Mouse (Mus musculus) embryonic facial prominence, embryonic 14.5 days (tissue): ENCODE measurements at regions not wholly inside any gene's neighbourhood (a gene's known extent, or its start where the extent isn't known, plus 50 kb on each side); places are given as distances from the start of the nearest gene placed in this dataset.

ENCODE experiments used
- ATAC-seq: fragments of 200-750 bp; cut with Nextera tagmentation; 2 replicates; pipeline ENCODE4 v1.8.0; 2017; ENCODE audit warnings: low read depth, moderate number of reproducible peaks, moderate TSS enrichment
- DNase-seq: peaks from one replicate; pipeline ENCODE4 v3.0.0-alpha.2; 2015; ENCODE audit warnings: low spot score
- H3K27ac ChIP-seq: fragments of 300-500 bp; sonication (generic); replicated peaks from 2 replicates; pipeline ENCODE4 v1.5.1; 2014; ENCODE audit warnings: low read depth, mild to moderate bottlenecking, low read length, moderate library complexity
- H3K27me3 ChIP-seq: fragments of 300-500 bp; sonication (generic); replicated peaks from 2 replicates; pipeline ENCODE4 v1.6.1; 2014; ENCODE audit warnings: low read length; ENCODE audit not compliant: control insufficient read depth, insufficient read depth
- H3K36me3 ChIP-seq: fragments of 300-500 bp; sonication (generic); 2 replicates; pipeline ENCODE4 v1.6.1; 2014; ENCODE audit warnings: low read length, mixed read lengths; ENCODE audit not compliant: control insufficient read depth, insufficient read depth
- H3K4me1 ChIP-seq: fragments of 300-500 bp; sonication (generic); 2 replicates; pipeline ENCODE4 v1.6.1; 2014; ENCODE audit warnings: antibody characterized with exemption, low read length; ENCODE audit not compliant: control insufficient read depth, insufficient read depth
- H3K4me2 ChIP-seq: fragments of 300-500 bp; sonication (generic); 2 replicates; pipeline ENCODE4 v1.6.1; 2014; ENCODE audit warnings: low read depth, mild to moderate bottlenecking, low read length, moderate library complexity, mixed read lengths
- H3K4me3 ChIP-seq: fragments of 300-500 bp; sonication (generic); 2 replicates; pipeline ENCODE4 v1.5.1; 2014; ENCODE audit warnings: low read depth, mild to moderate bottlenecking, low read length
- H3K9ac ChIP-seq: fragments of 300-500 bp; sonication (generic); 2 replicates; pipeline ENCODE4 v1.6.1; 2014; ENCODE audit warnings: low read depth, mild to moderate bottlenecking, low read length, moderate library complexity, mixed read lengths
- H3K9me3 ChIP-seq: fragments of 300-500 bp; sonication (generic); 2 replicates; pipeline ENCODE4 v1.6.1; 2016; ENCODE audit warnings: low read length; ENCODE audit not compliant: control insufficient read depth
- WGBS: fragments of 180-500 bp; shearing (Covaris S2); extraction: QIAGEN DNeasy Blood & Tissue Kit; methylation state at CpG from one replicate; pipeline ENCODE4 v1.1.7; 2014; 5-methylcytosine and 5-hydroxymethylcytosine counted together

DNA sequence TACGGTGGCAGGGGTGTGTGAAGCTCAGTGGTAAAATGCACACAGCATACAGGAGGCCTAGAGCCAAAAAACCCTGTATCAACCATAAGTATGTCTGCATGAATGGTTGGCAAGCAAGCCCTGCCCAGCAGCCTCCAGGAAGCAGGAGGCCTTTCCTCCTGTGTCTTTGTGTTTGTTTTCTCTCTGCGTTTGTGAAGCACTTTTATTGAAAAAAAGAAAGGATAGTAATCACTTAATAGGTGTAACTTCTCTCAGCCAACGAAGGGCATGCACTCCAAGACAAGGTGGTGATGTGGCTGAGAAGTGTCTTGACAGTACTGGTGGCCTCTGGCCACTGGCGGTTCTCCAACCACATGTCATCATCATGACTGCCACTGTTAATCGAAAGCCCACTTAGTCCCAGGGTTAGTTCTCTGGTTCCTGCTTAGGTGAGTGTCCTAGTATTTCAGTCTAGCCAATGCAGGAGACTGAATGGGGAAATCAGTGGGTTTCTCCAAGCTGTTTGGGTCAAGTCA, 66.5 kb upstream of the Polg start:
- WGBS, result 62% methylated on average over 5 of the region's 5 CpGs
- H3K9ac ChIP-seq, result no peak overlapping the region
- no peak overlapping the region for H3K4me3 ChIP-seq
- peaks cover 93% of the 10 kb centered on the region for H3K27me3 ChIP-seq
- H3K4me2 ChIP-seq, result no peak overlapping the region
- H3K27ac ChIP-seq, result no peak overlapping the region
- peaks cover 15% of the 10 kb centered on the region for H3K4me1 ChIP-seq
- no peaks in the 10 kb centered on the region for H3K9me3 ChIP-seq
- ATAC-seq (no peak), DNase-seq (no peak)
- no peaks in the 10 kb centered on the region for H3K36me3 ChIP-seq

GRCm38 (mm10) chr7:79531551-79532356, 65.6 kb upstream of the Polg start:
- Histone ChIP-seq H3K27ac (no peak overlapping the region), H3K9ac (no peak overlapping the region), H3K4me3 (no peak overlapping the region), H3K4me2 (no peak overlapping the region), H3K36me3 (no peaks in the 10 kb centered on the region), H3K27me3 (peaks cover 89% of the 10 kb centered on the region), H3K9me3 (no peaks in the 10 kb centered on the region), H3K4me1 (peaks cover 15% of the 10 kb centered on the region)
- DNase-seq, result no peak
- ATAC-seq, result peak; percentile 34; the same call in 1 of the 2 replicates
- 18% methylated on average over 12 of the region's 12 CpGs for WGBS

DNA sequence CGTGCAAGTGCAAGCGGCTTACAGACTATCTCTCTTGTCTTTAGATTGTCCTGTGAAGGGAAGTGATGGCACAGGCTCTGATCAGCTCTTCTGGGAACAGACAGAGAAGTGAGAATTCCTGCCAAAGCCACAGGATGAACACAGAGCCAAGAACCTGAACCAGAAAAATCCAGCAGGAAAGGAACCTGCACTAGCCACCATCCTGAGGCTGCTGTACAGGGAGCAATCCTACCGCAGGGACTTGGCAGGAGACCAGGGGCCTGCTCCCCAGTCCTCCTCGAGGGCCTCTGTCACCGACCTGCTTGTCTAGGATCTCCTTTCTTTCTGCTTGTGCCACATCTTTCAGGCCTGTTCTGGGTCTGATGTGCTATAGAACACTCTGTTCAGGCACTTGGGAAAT, 65.0 kb upstream of the Polg start:
- no peak overlapping the region for H3K4me3 ChIP-seq
- H3K9me3 ChIP-seq, result no peaks in the 10 kb centered on the region
- peaks cover 14% of the 10 kb centered on the region for H3K4me1 ChIP-seq
- DNase-seq, result no peak
- ATAC-seq, result no peak
- H3K4me2 ChIP-seq, result no peak overlapping the region
- WGBS, result 17% methylated on average over 5 of the region's 5 CpGs
- no peaks in the 10 kb centered on the region for H3K36me3 ChIP-seq
- H3K27me3 ChIP-seq, result peaks cover 83% of the 10 kb centered on the region
- H3K9ac ChIP-seq, result no peak overlapping the region
- H3K27ac ChIP-seq, result no peak overlapping the region

GRCm38 (mm10) chr7:79529480-79529879, 63.3 kb upstream of the Polg start:
- Histone ChIP-seq H3K4me3 (no peak overlapping the region), H3K9ac (no peak overlapping the region), H3K9me3 (no peaks in the 10 kb centered on the region), H3K27me3 (peaks cover 66% of the 10 kb centered on the region), H3K27ac (no peak overlapping the region), H3K4me1 (peaks cover 7% of the 10 kb centered on the region), H3K4me2 (no peak overlapping the region), H3K36me3 (no peaks in the 10 kb centered on the region)
- 0% methylated on average over 1 of the region's 1 CpGs for WGBS
- DNase-seq (no peak), ATAC-seq (no peak)

GRCm38 (mm10) chr7:79527984-79528383, 61.8 kb upstream of the Polg start:
- H3K36me3 ChIP-seq, result no peaks in the 10 kb centered on the region
- 40% methylated on average over 3 of the region's 3 CpGs for WGBS
- H3K4me3 ChIP-seq, result no peak overlapping the region
- peaks cover 7% of the 10 kb centered on the region for H3K4me1 ChIP-seq
- H3K9ac ChIP-seq, result no peak overlapping the region
- ATAC-seq, result no peak
- H3K27me3 ChIP-seq, result peaks cover 51% of the 10 kb centered on the region
- H3K9me3 ChIP-seq, result no peaks in the 10 kb centered on the region
- H3K4me2 ChIP-seq, result no peak overlapping the region
- DNase-seq, result no peak
- H3K27ac ChIP-seq, result no peak overlapping the region

- Histone ChIP-seq H3K9ac (no peak overlapping the region), H3K4me1 (peaks cover 7% of the 10 kb centered on the region), H3K4me3 (no peak overlapping the region), H3K9me3 (no peaks in the 10 kb centered on the region), H3K4me2 (no peak overlapping the region), H3K27ac (no peak overlapping the region; the same call in 1 of the 2 replicates), H3K27me3 (peaks cover 44% of the 10 kb centered on the region), H3K36me3 (no peaks in the 10 kb centered on the region)
- 22% methylated on average over 14 of the region's 14 CpGs for WGBS
- DNase-seq (no peak), ATAC-seq (peak; percentile 55; the same call in 1 of the 2 replicates)
These were observed 59.8 kb upstream of the Polg start for GRCm38 (mm10) chr7:79525690-79526630.

- 56% methylated on average over 10 of the region's 10 CpGs for WGBS
- Histone ChIP-seq H3K27ac (no peak overlapping the region), H3K36me3 (no peaks in the 10 kb centered on the region), H3K4me2 (no peak overlapping the region), H3K4me1 (peaks cover 16% of the 10 kb centered on the region), H3K27me3 (peaks cover 37% of the 10 kb centered on the region), H3K4me3 (no peak overlapping the region), H3K9me3 (no peaks in the 10 kb centered on the region), H3K9ac (no peak overlapping the region)
- DNase-seq (no peak), ATAC-seq (no peak)
These were observed 58.8 kb upstream of the Polg start for GRCm38 (mm10) chr7:79524921-79525320.

DNA sequence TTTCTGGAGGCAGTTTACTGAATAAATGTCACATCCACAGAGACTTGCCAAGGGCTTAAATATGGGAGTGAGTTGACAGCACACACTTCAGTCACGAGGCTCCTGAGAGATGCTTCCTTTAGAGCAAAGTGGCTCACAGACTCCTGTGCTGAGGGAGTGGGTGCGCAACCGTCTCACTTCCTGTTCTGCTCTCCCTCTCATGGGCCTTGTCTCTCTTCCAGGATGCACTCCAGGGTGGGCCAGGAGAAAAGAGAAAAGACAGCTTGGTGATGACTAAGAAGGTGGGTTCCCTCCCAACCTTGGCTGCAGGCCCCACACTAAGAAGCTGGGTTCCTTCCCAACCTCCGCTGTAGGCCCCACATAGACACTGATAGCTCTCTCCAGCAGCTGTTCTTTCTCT, 57.5 kb upstream of the Polg start:
- no peaks in the 10 kb centered on the region for H3K9me3 ChIP-seq
- H3K9ac ChIP-seq, result no peak overlapping the region
- no peak overlapping the region for H3K27ac ChIP-seq
- H3K4me2 ChIP-seq, result no peak overlapping the region
- H3K4me3 ChIP-seq, result no peak overlapping the region
- no peak for DNase-seq
- no peak for ATAC-seq
- WGBS, result 65% methylated on average over 4 of the region's 4 CpGs
- H3K36me3 ChIP-seq, result no peaks in the 10 kb centered on the region
- H3K27me3 ChIP-seq, result peaks cover 39% of the 10 kb centered on the region
- H3K4me1 ChIP-seq, result peaks cover 19% of the 10 kb centered on the region
